Mouse (Mus musculus): ENCODE results near the gene Sucla2.
A peak's percentile ranks its signal among the peaks of the same experiment; 100 is the strongest.

Gene Sucla2

DNA sequence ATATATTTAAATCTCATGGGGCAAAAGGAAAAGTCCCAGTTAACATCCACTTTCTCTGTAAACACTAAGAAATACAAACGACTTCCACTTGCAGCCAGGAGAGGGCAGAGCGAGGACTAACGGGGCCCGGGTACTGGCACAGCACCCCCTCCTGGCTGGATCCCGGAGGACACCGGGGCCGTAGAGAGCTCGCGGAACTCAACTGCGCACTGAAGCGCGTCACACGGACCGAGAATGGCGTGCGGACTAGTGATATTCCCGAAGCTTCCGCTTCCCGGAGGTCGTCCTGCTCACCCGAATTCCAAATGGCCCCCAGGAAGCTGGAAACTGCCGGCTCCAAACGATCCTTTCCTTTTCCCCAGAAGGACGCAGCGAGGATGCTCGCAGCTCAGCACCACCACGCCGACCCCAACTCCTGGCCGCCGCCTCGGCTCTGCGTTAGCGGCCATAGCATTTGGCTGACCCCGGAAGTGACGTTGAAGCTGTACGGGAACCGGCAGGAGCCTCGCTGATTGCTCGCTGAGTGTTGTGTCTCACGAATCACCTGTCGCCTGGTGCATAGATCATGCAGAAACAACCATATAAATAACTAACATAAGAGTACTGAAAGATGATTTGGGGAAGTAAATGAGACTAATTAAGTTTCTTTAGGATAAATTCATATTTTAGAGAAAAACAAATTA is at the start of gene Sucla2:
Sucla2 (plus strand) TSS at position 554 of the 683 bp plus-strand sequence.
- peak; percentile 88 to 90 for DNase-seq (ENCODE audit: low spot score in 2 of 2)

DNA sequence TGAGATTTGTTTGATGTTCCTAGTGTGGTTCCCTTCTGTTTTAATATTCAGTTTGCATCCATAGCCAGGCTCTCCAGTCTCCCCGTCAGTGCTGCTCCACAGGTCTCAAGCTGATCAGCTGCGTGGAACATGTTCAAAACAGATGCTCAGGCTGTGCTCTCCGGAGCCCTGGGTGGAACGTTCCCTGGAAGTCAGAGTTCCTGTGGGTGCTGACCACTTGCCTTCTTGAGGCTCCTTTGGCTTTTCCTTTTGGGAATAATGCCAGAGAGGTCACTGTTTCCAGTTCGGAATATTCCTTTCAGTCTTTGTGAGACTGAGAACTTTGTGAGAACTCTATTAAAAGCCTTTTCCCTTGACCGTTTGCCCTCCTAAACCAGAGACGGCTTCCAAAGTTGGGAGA is 49.6 kb upstream of the Sucla2 start:
- no peak for DNase-seq (ENCODE audit: low spot score in 2 of 2)

DNA sequence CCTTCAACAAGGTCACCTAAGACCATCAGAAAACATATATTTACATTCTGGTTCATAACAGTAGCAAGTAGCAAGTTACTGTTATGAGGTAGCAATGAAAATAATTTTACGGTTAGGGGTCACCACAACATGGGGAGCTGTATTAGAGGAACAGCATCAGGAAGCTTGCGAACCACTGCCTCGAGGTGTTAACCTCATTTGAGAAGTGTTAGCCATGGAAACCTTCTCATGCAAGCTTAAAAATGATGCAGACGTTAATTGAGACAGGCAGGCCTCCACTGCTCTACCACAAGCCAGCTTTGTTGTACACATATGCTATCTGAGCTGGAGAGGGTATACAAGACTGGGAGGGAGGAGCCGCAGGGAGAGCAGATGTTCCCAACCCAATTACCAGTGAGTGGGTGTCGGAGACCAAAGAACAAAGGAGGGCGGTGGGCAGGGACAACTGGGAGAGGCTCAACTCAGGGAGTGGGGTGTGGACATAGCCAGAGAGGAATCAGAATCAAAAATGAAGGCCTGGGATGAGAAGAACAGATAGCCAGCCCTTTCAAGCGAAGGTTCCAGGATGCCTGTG is 48.7 kb upstream of the Sucla2 start:
- DNase-seq (ENCODE audit: low spot score in 2 of 2), result no peak

DNA sequence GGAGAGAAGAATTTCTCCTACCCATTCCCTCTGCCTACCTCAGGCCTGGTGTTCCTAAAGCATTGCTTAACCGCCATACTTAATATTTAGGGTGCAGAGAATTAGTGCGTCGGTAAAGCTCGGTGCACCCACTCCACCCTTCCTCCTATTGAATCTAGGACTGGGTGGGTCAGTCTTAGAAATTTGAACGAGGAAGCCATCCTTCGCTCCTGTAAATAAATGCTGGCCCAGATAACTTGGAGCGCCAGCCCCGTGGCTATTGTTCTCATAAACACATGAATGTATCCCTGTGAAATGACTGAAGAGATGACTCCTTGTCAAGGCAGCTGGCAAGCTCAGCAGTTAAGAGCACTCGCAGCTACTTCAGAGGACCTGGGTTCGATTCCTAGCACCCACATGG is 48.0 kb upstream of the Sucla2 start:
- DNase-seq (ENCODE audit: low spot score in 2 of 2), result no peak

GRCm38 (mm10) chr14:73478321-73478720 is 46.8 kb upstream of the Sucla2 start:
- no peak for DNase-seq (ENCODE audit: low spot score in 2 of 2)

- no peak for DNase-seq (ENCODE audit: low spot score in 2 of 2)
Observed at GRCm38 (mm10) chr14:73479771-73480170, 45.3 kb upstream of the Sucla2 start.

- no peak for DNase-seq (ENCODE audit: low spot score in 2 of 2)
Observed at GRCm38 (mm10) chr14:73483516-73484229, 41.4 kb upstream of the Sucla2 start.

DNA sequence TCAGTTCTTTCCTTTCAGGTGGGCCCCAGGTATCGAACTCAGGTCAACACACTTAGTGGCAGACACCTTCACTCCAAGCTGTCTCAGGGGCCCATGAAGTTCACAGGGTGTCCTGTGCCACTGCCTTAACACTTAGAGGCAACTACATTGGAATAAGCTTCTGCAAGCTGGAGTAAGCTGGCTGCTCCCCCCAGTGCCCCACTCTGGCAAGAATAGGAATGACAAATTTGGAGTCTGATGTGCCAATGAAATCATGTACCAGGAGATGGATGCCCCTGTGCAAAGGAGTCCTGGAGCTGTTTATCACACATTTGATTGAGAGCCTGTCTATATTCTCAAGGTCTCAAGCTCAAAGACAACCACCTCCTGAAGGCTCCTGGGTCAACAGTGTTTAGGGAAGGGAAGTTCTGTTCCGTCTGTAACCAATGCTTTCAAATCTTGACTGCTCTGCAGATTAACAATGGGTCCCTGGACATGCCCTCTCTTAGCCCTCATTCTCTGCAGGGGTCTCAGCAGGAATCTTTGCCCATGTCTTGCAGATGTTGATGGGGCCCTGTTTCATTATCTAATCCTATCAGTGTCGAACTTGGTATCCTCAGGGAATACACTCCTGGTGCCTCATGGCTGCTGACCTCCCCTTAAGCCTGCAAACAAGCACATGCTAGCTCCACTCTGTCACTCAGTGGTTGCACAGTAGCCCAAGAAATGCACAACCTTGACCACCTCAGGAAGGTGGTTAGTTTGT is 40.6 kb upstream of the Sucla2 start:
- DNase-seq (ENCODE audit: low spot score in 2 of 2), result no peak

- no peak for DNase-seq (ENCODE audit: low spot score in 2 of 2)
Observed at GRCm38 (mm10) chr14:73486641-73487040, 38.5 kb upstream of the Sucla2 start.

DNA sequence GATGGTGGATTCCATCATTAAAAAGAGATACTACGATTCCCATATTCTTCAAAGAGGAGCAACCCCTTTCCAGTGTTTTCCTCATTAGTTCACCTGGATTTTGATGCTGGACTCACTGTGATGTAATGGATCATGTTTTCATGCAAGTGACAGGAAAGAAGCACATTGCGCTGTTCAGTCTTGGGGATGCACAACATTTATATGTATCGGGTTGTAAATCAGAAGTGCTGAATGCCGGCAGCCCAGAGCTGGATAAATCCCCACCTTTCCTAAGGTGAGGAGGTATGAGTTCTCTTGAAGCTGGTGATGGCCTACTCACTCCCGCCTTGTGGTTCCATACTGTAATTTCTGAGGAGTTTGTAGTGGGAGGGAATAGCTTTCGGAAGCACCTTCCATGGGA is 31.8 kb upstream of the Sucla2 start:
- DNase-seq (ENCODE audit: low spot score in 2 of 2), result no peak

- DNase-seq (ENCODE audit: low spot score in 2 of 2), result no peak
Observed at GRCm38 (mm10) chr14:73494122-73494521, 31.0 kb upstream of the Sucla2 start.

DNA sequence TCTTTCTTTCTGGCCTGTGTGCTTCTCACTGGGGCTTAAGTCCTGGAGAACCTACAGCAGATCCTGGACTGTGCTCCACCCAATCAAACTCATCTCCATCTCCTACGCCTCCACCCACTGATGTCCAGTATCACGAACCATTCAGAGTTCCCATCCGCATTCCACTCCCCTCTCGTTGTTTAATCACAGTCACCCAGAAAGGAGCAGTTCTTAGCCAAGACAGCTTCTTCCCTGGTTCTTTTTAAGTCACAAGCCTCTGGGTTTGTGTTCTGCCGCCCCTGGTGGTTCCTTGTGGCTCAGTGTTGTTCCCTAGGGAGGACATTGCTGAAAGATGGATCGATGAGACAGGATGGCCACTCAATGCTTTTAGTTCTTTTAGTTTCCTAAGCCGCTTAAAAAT is 29.4 kb upstream of the Sucla2 start:
- DNase-seq (ENCODE audit: low spot score in 2 of 2), result no peak

- no peak for DNase-seq (ENCODE audit: low spot score in 2 of 2)
Observed at GRCm38 (mm10) chr14:73501283-73501682, 23.8 kb upstream of the Sucla2 start.

DNA sequence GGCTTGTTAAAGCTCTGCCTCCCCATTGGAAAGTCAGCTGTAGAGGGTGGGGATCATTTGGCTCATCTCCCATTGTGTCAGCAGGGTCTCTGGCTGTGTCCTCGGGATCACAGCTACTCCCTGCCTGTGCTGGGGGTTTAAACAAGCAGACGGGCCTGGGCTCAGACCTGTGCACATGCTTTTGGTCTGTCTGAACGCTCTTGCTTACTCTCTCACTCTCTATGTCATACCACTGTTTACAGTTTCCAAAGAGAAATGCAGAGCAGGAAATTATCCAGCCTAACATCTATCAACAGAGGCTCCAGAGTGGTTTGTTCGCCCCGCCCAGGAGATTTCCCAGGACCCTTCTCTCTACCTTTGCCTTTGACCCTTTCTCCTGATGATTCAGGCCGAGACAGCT is 23.4 kb upstream of the Sucla2 start:
- DNase-seq (ENCODE audit: low spot score in 2 of 2), result no peak

DNA sequence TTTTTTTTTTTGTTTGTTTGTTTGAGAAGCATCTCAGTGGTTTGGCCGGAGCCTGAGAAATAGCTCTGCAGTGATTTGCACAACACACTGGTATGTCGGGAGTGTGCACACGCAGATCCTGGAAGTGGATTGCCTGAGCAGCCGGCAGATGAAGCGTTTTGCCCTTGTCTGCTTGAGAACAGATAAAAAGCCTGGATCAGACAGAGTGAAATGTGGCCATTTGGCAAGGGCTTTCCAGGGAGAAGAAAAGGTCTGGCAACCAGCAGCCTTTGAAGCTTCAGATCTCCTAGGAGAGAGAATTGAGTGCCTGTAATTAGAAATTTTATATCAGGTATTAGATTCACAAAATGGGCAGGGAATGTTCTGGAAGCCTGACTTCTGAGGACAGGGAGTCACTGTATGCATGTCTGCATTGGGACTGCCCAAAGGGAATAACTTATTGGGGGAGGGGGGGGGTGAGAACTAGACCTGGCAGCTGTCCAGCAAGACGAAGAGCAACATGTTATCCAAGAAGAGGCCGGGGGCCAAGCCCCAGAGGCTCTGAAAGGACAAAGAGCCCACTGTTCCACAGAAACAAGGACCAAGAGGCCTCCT is 22.4 kb upstream of the Sucla2 start:
- DNase-seq (ENCODE audit: low spot score in 2 of 2), result no peak

DNA sequence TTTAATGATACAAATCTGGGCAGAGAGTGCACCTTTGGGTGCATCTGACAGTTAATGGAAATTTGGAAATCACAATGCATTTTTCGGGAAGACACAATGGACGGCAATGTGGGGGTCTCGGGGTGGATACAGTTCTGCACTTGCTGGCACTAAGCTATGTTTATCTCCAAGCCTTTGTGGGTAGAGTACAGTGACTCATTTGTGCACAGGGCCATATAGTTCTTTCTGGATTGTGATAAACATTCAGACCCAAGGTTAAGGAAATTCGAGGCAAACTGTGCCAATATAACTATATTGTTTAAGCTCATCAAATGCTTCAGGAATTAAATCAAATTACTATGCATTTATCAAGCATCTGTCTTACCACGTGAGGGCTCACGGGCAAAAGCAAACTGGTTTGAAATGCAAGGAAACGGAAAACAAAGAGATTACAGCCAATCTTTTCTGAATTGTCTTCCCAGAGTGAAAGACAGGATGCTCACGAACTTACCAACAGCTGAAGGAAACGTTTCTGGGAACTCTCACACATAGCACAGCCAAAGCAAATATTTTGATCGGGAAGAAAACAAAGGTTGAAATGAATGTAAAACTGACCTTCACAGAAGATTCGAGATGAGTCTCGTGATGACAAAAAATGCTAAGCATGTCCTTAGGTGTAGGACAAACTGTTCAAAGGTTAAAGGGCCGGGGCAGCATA is 21.7 kb upstream of the Sucla2 start:
- DNase-seq (ENCODE audit: low spot score in 2 of 2), result no peak

GRCm38 (mm10) chr14:73506283-73506682 is 18.8 kb upstream of the Sucla2 start:
- no peak for DNase-seq (ENCODE audit: low spot score in 2 of 2)

DNA sequence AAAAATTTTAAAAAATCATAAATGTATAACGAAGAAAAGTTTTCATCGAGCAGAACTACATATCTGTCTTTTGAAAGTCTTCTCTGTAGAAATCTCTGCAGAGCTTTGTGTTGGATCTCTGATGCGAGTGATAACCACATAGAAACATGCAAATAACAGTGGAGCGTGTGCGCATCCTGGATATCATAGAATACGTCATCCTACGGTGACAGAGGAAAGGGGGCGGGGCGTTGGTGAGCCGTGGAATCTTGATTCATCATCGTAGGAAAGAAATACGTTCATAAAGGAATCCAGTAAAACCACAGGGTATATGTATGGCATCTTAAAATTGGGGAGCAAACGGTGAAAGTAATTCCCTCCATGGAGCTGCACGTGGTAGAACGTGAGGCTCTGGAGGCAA is 17.9 kb upstream of the Sucla2 start:
- no peak for DNase-seq (ENCODE audit: low spot score in 2 of 2)

DNA sequence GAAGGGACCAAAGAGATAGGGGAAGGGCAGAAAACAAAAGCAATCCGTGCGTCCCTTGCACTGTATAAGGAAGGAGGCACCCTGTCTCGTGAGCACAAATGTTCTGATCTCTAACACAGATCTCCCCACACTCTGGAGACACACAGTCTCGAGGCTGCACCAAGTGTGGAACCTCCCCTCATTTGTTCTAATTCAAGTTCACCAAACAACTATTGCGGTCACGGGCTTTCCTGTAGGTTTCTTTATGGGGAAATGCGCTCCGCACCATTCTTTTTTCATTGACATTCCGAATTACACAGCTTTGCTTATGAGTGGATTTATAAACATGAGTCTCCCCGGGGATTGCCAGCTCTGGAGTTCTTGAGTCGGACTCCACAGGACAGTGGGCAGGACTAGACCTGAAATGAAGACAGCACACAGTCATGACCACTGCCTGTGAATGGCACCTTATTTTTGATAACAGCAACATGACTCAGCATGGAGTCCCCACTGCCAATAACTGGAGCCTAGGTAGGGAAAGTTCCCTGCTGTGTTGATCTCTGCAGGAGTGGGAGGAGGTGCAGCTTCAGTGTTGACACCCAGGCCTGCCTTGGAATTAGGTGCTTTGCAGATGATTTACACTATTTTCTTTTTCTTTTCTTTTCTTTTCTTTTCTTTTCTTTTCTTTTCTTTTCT is 17.3 kb upstream of the Sucla2 start:
- no peak for DNase-seq (ENCODE audit: low spot score in 2 of 2)

DNA sequence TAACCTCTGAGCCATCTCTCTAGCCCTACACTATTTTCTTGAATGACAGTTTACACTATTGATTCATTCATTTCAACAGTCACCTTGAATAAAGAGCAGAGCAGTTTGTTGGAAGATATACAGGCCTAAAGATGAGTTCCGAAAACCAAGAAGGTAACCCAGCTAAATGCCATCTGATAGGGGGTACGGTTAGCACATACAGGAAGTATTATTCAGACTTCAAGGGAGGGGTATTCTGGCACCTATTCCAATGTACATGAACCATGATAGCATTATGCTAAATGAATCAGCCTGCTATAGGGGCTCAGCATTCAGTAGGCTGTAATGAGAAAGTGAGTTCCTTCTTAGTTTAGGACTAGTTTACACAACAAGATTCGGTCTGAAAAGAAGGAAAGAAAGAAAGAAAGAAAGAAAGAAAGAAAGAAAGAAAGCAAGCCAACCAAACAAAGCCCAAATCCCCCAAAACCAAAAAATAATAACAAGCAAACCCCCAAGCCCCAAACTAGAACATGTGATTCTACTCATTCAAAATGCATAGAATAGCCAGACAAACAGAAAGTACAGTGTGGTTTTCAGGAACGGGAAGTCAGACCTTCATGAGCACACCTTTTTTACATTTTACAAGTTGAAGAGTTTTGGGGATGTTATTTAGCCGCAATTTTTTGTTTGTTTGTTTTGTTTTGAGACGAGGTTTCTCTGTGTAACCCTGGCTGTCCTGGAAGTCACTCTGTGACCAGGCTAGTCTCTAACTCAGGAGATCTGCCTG is 16.3 kb upstream of the Sucla2 start:
- DNase-seq (ENCODE audit: low spot score in 2 of 2), result no peak
